Mouse (Mus musculus) c-Kit-positive CD71-positive TER-119-positive erythroid progenitor cells, embryonic 14.5 days (primary cell): Measurements from ENCODE around the gene Ddx41.
"Not testable (repeated sequence)": the region's sequence is repeated elsewhere in the genome, so short reads cannot be mapped to it uniquely, and the experiment has no call there.

ENCODE experiments used
- DNase-seq: peaks from one replicate; pipeline ENCODE4 v3.0.0-alpha.2; 2013; ENCODE audit warnings: low spot score

The Ddx41 gene

DNA sequence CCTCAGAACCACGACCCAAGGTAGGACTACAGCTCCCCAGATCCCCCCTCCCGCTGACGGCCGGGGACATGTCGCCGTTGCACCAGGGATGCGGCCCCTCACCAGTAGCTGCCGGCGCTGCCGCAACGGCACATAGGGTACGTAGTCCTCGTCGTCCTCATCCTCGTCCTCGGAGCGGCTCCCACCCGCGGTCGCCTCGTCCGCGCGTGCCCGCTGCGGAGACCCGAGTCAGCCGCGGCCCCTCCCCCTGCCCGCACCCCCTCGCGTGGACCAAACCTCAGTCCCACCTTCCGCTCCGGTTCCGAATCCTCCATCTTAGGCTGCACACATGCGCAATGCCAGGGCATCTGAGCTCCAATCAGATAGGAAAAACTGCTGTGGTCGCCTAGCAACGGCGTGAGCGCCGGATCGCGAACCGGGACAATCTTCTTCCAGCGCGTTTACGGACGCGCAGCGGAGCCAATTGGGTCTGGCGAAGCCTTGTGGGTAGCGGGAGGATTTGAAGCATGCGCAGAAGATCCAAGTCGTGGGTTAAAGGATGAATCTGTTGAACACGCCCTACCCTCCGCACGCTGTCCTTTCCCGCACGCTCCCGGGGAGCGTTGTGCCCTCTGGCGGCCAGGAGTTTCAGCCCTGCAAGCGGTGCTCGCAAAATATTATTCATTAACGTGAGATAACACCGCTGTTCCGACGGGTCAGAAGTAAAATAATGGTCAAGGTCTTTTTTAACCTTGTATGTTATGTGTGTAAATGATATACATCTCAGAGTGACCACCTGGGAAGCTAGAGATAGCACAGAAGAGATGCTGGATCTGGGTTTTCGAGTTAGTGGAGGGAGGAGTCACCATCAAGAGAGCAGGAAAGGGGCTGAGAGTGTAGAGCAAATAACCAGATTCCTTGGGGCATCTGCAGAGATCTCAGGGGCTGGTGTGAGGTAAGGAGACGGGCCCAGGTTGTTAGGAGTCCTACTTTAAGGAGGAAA, at the start of gene Ddx41:
TSS of gene Ddx41 (minus strand) at position 465 of the 982 bp plus-strand sequence.
- peak; percentile 99 for DNase-seq

DNA sequence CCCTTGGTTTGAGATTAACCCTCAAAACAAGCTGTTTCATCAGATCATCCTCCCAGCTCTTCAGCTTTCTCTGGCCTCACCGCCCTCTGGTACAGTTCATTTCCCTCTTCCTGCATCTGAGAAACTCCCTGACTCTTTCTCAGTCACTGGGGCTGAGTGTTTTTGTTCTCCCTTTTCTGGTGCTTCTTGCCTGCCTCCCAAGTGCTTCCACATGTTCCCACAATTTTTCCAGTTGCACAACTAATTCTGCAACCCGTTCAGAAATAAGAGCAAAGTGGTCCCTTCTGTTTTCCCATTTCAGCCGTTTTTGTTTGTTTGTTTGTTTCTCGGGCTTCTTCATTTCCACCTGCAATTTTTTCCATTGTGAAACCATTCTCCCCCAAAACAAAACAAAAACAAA, 41.6 kb upstream of the Ddx41 start:
- DNase-seq: no peak

DNA sequence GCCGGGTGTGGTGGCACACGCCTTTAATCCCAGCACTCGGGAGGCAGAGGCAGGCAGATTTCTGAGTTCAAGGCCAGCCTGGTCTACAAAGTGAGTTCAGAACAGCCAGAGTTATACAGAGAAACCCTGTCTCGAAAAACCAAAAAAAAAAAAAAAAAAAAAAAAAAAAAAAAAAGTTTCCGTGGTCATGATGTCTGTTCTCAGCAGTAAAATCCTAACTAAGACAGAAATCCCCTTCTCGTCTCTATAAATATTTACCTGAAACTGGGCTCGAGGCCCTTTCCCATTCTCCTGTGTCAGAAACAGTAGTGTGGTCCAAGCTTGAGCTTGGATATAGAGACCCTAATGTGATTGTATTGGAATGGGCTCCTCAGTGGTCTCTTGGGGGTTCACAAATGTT, 40.4 kb upstream of the Ddx41 start:
- DNase-seq: not testable (repeated sequence)

DNA sequence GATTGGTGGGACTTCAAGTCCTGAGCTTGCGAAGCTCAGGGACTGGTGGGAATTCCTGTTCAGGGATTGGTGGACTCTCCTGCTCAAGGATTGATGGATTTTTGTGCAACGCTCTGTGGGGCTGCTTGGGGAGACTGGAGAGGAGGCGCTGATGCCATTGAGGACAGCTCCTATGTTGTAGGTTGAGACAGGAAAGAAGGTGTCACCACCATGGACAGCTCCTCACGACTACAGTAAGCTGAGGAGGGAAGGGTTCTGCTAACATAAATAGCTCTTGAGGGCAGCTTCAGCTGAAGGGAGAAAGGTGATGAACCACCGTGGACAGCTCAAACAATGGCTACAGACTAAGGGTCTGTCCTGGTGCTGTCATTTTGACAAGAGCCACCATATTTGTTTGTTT, 39.5 kb upstream of the Ddx41 start:
- no peak for DNase-seq

DNA sequence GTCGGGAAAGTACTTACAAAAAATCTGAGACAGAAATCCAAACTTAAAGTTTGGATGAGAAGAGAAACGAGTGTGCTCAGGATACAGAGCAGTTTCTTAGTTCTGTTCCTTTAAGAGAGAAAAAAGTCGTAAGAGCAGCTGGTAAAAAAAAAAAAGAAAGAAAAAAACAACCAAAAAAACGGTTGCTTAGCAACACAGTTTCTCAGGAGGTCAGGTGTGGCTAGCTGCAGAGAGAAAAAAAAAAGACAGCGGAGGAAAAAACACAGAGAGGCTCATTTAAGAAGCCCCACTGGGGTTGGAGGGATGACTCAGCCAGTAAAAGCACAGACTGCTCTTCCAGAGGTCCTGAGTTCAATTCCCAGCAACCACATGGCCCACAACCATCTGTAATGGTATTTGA, 37.9 kb upstream of the Ddx41 start:
- no peak for DNase-seq

DNA sequence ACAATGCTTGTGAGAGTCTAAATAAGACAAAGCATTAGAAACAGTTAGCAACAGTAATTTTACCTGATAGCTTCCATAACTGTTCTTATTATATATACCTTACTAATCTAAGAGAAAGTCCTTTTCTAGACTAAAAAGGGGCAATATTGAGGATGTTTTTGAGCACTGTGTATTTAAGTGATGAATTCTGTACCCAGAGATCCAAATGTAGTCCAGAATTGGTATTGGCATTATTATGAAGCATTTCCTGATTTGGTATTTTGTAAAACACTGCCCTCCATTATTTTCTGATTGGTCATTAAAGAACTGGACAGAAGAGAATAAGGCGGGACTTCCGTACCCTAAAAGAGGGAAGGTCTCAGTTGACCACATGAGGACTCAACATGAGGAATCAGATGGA, 37.0 kb upstream of the Ddx41 start, which contains the start of gene Tmed9:
TSS of gene Tmed9 (plus strand) at position 301 of the 400 bp plus-strand sequence.
- DNase-seq: no peak

DNA sequence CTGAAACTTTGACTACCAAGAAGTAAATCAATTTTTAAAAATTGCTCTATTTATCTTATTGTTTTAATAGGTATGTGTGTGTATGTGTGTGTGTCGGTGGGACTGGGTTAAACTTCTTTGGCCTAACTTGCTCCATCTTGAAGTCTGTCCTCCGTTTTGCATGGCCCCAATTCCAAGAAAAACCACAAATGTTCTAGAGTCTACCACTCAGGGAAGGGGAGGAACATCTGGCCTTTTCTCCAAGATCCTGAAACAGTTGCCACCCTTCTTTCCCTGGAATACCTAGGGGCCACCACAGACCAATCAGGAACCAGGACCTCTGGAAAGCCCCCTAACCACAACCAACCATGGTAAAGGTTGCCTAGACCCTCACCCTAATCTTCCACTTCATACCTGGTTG, 35.5 kb upstream of the Ddx41 start:
- DNase-seq: peak; percentile 69

DNA sequence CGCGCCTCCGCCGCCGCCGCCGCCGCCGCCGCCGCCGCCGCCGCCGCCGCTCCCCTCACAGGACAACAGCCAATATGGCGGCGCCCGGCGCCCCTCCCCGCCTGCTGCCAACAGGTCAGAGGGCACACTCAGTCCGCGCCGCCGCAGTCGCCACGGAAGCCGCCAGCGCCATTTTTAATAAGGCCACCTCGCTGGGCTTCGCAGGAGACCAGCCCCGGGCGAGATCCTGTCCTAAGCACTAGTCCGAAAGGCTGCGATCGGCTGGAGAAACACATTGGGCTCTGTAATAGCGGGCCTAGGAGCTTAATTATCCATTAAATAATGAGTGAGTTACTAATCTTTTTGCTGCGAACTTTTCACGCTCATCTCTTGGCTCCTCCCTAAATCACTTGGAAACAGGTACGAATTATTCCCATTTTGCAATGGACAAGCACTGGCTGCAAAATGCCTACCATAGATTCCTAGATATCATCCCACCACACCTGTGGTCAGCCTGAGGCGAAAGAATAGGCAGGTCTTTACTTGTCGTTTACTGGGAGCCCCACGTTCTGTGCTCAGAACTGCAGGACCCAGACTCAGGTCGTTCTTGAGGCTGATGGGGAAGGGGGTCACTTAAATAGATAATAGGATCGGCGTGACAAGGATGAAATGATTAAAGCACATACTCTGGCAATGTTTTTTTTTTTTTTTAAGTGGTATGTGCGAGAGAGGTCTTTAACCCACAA, 34.7 kb upstream of the Ddx41 start, which contains the start of gene Fam193b:
TSS of gene Fam193b (minus strand) at position 94 of the 725 bp plus-strand sequence.
- peak; percentile 88 for DNase-seq

DNA sequence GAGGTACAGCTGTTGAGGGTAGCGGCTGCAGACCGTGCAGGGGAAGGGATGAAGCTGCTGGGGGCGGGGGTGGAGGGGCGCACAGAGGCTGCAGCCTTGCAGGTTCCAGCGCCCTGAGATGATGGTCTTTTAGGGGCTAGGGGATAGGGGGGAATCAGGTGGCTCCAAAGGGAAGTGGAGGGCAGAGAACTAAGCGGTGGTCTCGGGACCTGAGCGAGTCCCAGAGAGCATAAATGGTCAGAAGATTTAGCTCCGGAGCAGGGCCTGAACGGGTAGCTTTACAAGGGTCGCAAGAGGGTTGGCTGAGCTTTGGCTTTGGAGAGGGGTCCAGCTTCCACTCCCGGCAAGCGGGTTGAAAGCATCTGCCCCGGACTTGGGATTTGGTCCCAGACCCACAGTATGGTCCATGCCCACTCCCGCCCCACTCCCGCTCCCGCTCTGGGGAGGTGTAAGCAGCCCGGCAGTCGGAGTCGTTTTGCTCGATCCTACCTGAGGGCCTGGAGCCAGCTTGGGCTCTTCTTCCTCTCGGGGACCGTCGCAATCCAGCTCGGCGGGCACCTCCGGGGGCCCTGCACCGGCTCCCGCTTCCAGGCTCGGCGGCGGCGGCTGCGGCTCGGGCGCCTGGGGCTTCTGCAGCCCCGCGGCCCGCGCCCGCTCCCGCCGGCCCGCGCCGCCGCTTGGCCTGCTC, 34.0 kb upstream of the Ddx41 start:
- no peak for DNase-seq

DNA sequence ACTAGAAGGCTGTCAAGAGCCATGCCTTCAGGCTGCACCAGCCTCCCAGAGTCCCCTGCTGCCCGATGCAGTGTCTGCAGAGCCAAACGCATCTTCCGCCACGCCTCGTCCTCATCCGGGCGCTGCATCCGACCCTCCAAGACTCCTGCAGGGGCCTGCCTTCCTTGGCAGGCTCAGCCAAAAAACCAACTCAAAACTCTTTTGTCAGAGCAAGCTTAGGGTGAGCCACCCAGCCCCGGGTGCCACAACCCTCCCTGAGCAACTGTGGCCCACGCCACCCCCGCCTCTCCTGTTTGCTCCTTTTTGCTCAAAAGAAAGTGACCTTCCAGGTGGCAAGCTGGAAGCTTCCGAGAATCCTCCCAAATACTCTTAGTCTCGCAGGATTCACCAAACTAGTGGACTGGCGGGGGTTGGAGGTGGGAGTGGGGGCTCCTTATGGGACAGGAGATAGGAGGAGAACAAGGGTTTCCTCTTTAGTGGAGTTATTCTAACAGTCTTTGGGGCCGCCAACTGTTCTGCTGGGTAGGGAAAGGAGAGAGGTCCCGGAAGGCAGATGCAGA, 33.3 kb upstream of the Ddx41 start:
- DNase-seq: no peak

DNA sequence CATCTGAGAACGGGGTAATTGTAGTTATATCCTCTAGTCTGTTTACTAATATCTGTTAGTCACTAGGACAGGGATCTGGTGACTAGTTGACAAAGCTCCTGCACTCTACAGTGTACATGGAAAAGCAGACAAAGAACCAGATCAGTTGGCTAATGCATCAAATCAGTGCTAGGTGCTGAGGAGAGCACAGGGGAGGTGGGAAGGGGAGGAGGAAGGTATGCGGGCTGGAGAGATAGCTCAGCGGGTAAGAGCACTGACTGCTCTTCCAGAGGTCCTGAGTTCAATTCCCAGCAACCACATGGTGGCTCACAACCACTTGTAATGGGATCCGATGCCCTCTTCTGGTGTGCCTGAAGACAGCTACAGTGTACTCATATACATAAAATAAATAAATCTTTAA, 32.1 kb upstream of the Ddx41 start:
- DNase-seq: not testable (repeated sequence)

DNA sequence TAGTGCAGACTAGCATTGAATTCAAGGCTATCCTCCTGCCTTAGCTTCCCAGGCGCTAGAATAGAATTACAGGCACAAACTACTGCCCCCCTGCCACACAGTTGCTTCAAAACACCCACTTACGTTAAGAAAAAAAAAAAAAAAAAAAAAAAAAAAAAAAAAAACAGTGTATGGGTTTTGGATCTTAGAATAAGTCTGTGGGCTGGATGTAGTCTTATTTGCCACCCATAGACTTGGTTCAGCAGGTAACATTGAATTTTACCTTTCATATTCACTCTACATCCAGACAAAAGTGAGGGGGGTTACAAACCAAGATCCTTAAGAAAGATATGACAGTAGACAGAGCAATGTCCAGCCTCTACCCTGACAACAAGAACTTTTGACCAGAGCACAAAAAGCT, 31.5 kb upstream of the Ddx41 start:
- no peak for DNase-seq

DNA sequence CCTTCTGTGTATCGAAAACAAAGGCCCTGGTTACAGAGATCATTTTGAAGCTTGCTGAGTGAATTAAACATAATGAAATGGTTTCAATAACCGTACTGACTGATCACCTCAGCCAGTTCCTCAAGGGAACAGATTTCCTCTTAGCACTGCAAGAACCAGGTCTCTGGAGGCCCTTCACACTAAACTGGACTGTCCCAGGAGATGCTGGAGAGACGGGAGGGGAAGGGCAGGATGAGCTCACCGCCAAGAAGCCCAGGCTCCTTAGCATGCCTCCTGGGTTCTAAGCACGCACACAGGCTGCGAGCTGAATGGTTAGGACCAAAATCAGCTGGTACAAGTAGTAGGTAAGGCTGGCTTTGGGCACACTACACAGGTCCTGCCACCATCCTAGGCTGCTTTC, 30.5 kb upstream of the Ddx41 start:
- no peak for DNase-seq

DNA sequence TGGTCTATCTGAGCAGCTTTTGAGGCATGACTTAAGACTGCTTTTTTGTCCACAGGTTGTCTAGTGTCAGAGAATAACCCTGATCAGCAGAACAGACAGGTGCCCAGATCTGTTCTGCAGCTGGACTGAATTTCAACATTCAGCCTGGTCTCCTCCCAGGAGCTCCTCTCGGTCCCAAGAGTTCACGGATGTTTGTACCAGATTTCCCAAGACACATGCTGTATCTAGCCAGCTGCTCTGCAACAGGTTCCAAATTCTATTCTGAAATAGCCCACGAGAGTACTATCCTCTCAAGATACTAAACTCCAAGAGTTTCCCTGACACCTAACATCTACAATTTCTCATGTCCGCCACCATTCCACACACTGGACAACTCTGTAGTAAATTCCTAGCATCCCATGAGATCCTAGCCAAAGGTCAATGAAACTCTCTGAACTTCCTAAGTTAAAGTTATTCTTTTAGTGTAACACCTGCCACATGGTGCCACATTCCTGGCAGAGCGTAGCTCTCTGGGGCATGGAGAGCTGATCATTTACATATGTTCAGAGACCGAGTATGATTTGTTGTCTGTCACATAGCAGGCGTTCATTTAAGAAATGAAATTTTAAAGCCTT, 26.9 kb upstream of the Ddx41 start:
- no peak for DNase-seq

DNA sequence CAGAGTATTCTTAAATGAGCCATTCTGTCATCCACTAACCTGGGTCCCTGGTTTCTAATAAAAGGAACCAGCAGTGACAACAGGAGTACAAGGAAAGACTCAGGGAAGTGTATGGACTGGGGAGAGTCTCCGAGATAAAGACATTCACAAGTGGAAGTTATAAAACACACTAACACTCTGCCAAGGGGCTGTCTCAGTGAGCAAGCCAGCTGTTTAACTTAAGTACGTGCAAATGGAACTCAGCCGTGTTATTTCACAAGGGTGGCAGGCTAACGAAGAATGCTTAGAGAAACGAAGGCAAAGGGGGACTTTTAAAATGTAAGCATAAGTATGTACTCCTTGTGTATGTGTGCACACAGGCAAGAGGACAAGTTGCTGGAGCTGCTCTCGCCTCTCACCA, 21.0 kb upstream of the Ddx41 start:
- DNase-seq: no peak

DNA sequence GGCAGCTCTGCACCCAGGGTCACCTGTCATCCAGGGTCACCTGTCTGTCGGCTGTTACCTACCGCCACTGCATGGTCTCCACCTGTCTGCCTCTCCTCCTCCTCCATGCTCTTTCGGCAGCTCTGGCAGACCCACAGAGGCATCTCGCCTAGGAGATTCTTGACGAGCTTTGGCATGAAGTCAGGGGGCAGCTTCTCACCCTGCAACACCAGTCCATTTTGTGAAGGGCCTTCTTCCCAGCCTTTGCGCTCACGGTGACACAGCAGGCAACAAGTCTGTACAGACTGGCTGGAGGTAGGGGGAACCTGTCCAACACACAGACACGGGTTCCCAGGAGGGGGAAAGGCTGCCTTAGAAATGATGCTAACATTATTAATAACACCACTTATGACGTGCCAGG, 19.5 kb upstream of the Ddx41 start:
- no peak for DNase-seq

DNA sequence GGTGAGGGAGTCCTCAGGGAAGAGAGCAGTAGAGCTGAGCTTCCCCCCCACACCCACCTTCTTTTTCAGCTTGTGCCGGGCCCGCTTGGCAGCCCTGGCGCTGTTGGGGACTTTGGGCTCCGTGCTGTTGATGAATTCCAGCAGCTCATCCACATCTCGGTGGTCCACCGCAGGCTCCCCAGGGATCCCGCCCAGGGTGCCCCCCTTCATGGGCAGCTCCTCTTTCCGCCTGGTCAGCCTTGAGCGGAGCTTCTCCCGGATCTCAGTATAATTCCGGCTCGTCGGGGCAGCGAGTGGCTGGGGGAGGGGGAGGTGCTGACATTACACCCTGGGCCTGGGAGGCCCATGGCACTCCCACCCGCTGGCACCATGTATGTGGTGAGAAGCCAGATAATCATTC, 12.6 kb upstream of the Ddx41 start:
- no peak for DNase-seq

DNA sequence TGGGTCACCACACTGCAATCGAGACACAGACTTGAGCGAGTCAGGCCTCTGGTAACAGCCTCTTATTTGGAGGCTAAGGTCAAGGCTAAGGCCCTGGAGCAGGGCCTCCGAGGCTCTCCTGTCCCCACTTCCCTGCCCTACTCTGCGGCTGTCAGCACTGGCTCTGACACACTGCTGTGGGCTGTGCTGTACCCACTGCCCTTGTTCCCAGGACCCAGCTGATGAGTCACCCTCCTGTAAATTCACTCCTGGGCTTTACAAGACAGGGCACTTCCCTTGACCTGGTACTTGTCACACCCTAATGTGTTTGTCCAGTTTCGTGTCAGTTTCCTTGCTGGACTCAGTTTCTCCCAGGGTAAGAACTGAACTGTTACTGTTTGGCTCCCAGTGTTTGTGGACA, 12.0 kb upstream of the Ddx41 start:
- no peak for DNase-seq

DNA sequence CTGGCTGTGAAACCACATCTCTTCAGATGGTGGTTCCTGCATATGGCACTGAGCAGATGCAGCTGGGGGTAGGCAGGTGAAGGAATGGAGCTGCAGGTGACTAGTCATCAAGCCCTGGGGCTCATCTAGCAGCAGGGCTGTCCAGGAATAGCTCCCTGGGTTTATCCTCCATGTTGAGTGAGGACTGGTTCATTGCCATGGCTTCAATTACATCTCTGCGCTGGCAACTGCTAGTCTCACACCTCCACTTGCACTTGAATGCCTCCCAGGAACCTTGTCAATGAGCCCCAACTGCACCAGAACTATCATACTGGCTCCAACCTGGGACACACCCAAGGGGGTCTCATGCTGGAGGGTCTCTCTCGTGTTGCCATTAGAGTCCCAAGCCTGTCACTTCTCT, 11.5 kb upstream of the Ddx41 start:
- DNase-seq: no peak

DNA sequence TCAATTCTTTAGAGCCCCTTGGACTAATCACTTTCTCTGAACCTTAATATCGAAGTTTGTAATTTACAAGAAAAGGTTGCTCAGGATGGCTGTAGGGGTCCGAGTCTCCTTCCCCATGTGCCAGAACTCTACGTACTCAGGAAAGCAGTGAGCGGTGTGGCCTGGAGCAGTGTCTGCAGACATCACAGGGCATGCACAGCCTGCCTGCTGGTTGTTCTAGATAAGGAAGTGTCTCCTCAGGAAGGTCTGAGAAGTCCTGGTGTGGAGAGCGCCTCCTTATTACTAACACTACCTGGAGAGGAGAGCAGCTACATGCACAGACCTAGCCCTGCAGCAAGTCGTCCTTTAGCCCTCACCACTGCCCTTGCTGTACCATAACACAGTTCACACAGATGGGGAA, 8.3 kb upstream of the Ddx41 start:
- DNase-seq: peak; percentile 56

DNA sequence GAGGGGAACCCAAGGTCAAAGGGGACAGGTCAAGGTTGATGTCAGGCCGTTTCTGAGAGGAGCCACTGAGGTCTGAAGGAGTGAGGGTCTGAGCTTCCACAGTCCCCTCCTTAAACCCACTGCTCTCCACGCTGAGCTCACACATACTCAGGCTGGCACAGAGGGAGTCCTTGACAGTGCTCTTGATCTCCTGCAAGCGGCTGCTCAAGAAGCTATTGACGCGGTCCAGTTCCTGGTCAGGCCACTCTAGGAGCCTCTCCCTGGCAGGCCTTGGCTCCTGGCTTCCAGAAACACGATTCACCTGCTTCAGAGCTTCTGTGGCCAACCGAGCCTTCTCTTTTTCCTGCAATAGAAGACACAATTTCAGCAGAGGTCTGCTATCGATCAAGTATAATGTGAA, 7.0 kb upstream of the Ddx41 start:
- DNase-seq: no peak

DNA sequence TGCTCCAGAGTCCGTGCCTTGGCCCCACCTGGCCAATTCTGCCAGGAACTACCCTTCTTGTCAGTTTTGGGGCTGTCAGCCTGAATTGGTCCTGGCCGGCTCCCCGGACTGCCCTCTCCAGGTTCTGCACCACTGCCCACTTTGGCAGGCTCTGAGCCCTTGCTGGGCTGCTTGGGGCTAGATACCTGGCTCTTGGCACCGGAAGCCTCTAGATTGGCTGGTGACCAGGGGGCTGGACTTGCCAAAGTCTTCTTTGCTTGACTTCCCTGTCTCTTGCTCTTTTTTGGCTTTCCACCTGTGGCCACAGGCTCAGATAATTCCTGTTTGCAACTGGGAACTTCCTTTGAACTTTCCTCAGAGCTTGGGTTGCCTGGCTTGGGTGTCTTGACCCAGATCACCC, 6.4 kb upstream of the Ddx41 start:
- DNase-seq: no peak
